Mouse (Mus musculus): ENCODE measurements at regions not wholly inside any gene's neighbourhood (a gene's known extent, or its start where the extent isn't known, plus 50 kb on each side); places are given as distances from the start of the nearest gene placed in this dataset.

DNA sequence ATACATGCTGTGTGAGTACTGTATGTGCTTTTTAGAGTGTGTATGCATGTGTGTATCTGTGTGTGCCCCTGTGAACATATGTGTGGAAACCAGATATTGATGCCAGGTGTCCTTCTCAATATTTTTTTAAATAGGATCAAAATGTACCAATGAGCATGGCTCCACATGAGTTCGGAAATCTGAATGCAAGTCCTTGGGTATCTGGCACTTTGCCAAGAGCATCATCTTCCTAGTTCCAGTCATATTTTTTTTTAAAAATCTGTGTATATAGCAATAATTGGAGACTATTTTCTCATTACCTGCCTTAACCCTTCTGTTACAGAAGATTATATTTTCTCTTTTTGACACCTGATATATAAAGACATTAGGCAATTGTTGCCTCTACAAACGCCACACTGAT is 255.0 kb upstream of the BC052040 start:
- DNase-seq, result no peak

DNA sequence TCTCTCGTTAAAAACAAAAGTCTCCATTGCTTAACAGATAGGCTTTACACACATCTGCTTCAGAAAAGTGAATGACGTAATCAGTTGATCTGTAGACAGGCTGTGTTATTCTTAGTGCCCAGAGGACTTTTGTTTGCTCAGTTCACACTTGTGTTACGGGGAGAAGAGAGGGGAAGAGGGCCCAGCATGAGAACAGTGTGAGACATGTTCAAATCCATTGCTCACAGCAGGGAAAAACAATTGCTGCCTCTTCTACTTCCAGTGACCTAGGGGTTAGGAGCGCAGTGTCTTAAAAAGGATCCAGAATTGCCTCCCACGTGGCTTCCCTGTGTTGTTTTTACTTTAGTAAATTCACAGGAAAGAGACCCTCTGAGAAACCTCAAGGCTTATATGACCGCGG is 243.3 kb upstream of the BC052040 start:
- DNase-seq, result peak; percentile 57

DNA sequence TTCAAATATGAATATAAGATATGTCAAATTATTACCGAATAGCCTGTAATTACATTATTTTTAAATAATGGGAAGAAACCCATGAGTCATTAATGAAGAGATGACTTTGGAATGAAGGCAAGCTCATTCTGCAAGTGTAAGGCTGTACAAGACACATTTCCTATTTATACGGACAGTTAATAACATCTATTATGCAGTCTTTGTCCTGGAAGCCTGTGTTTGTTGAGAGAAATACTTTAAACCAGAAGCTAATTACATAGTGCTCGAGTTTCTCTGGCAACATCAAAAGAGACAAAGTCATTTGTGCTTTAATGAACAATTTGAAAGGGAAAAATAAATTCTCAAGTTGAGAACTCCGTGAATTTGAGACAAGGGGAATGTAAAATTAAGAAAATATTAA is 242.5 kb upstream of the BC052040 start:
- DNase-seq, result no peak

DNA sequence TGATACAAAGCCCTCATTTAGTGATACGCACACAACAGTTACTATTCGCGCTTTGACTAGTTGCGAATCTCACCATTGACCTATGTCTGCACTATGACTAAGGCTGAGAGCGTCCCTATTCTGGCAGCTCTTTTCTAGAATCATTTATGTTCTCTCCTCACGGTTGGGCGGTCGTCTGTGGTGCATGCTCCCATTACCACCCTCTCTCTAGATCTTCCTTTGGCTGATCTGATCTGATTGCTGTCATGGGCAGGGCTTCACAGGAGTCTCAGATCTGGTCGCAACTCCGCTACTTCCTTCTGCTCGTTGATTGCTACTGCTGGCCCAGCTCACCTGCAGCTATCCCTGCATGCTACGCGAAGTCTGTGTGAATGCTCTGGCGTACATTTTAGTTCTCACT is 239.2 kb upstream of the BC052040 start:
- no peak for DNase-seq

DNA sequence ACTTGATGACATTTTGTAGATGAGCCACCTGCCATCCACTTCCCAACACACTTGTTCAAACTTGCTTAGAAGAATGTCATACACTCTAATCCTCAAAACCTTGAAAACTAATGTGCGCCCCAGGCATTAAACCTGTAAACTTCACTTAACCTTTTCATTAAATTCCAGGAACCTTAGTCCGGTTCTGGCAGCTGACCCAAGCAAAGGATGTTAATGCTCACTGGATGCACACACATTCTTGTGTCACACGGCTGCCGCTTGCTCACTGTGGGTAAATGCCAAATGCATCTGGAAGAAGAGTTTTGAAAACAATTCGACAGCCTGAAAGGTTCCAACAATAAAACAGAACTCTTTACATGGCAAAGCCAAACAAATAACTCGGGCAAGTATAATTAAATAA is 235.0 kb upstream of the BC052040 start:
- no peak for DNase-seq

DNA sequence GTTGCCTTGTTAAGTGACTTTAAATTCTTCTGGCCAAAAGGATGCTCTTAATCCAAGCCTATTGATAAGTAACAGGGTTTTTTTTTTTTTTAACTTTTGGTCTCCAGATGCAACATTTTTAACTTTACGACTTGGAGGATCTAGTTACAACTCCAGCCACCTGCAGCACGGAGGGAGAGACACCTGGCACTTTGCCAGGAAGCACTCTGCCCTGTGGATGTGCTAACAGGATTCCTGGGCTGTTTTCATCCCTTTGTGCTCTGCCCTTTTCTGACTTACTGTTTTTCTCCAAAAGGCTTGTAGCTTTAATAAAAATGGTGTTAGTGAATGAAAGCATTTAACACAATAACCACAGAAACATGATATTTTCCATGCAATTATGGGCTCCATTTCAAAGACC is 233.3 kb upstream of the BC052040 start:
- DNase-seq, result peak; percentile 63

DNA sequence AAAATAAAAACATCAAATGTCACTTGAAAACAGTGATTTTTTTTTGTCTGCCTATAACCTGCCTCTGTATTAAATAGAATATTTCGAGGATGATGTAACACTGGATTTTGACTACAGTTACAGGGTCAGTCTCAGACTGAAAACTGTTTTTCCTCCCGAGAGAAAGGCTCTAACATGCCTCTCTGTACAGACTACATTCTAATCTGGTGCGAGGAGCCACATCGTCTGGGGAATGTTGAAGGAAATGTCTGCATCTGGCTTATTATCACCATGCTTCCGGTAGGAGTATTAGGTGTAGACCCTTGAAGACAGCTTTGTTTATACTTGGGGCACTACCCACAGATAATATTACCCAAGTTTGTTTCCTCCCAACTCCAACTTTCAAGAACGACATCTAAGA is 210.4 kb upstream of the BC052040 start:
- no peak for DNase-seq

DNA sequence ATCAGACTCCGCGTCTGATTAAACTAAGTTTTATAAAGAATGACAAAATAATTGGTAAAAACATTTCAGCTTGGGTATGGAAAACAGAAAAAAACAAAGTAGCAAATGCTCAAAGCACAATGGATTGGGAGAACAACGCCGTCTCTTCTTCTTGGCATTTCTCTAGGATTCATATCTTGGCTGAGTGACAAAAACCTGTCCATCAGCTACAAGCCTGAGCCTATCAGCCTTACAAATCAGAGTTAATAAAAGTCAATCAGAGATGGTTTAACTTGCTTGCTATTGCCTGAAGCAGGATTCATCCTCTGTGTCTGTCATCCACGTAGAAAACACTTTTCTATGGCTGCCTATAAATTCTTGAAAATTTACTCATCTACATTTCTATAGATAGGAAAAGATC is 206.2 kb upstream of the BC052040 start:
- no peak for DNase-seq

DNA sequence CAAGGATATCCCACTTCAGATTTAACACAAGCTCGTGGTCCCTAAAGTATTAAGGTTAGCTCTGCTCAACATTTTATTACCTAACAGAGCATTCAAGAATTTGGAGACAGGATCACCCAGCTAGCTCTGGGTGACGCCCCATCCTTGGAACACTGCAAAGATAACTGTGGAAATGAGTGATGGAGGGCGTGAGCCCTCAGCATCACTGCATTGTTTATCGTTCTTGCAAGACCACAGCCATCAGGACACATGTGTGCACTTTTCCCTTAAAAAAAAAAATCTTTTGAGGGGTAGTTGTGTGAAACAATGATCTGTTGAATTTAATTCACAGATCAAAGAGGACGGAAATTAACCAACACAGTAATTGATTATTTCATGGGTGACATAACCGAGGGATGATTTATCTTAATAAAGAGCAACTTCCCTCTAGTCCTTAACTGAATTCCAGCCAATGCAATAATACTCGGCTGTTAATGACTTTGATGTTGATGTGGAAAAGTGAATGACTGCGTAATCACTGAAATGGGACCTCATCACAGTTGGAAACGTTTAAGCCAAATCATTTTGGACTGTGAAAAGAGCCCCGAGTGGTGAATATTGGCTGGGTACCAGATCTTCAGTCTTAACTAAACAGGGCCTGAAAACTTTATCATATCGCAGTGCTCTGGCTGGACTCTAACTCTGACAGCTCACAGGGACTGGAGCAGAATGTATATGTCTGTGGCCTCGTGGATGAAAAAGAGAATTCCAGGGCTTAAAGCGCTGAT is 196.9 kb upstream of the BC052040 start:
- peak; percentile 50 for DNase-seq

DNA sequence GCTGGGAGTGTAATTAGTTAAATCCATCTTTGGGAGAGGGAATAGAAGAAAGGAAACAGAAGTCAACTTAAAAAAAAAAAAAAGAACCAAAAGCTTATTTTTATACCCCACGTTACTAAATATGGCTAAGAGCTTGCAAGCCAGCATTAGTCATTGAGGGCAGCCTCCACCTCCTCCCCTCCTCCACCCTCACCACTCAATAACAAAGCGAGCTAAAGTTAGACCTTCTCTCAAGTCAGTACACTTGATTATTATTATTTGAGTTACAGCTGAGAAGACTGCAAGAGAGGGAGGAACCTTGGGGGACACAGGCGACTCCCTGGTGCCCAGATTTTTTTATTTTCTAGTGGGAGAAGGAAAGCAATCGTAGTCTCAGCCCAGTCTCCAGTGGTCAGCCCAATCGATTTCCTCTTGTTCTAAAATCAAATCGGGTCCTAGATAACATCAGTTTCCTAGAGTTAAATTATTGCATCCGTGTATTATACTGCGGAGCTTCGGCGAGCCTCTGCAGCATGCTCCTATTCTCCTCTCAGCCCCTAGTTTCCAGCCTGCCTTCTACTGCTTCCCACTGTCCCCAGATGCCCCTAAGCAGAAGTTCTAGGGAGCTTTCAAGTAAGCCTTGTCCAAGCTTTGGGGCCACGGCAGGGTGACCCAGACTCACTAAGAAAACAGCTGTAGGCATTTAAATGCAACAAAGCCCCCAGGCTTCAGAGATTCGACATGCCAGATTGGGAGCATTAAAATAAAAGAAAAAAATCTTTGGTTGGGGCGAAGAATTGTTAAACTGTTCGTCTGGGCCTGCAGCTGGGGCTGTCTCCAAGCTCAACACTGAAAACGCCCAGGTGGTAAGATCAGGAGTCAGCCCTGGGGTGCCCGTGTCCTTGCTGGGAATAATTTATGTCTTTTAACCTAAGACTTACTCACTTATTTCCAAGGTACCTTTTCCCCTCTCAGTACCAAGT is 196.0 kb upstream of the BC052040 start:
- peak; percentile 61 for DNase-seq

DNA sequence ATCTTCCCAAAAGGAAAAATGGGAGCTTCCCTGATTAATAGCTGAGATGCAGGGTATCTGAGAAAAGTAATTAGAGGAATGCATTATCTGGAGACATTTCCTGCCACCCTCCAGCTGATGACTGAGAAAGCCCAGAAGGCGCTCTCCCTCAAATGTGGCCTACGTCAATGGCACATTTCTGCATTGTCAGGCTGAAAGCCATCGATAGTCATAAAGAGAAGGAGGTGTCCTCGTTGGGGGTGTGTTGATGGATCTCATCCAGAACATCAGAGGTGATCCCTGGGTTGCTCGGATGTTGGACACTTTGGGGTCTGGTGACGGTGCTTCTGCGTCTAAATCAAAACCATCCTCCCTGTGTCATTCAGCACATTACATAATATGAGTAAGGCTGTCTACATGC is 189.9 kb upstream of the BC052040 start:
- DNase-seq, result peak; percentile 37

DNA sequence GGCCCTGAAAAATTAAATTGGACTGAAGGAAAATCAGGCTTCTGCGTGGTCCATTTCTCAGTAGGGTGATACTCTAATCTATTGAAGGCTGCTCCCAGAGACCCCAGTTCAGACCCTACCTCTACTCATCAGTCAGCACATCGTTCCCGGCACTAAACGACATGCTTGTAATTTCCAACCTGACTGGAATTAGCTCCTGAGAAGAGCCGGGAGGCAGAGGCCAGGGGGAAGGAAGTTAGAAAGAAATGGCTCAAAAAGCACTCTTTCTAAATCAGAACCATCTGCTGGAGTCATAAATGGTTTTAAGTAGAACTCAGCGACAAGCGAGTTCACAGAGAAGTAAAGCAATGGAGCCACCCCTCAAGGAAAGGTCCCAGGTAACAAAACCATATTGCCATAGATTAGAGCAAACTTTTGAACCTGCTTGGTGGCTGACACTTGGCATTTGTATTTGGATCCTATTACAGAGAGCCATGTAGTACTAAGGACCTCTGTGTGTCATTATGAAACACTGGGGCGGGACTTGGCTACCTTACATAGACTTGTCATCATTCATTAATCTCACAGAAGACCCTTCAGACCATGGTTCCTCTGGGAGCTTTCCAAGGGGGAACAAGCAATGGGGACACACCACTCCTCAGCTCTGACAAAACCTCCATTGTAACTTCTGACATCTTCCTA is 189.3 kb upstream of the BC052040 start:
- peak; percentile 79 for DNase-seq

DNA sequence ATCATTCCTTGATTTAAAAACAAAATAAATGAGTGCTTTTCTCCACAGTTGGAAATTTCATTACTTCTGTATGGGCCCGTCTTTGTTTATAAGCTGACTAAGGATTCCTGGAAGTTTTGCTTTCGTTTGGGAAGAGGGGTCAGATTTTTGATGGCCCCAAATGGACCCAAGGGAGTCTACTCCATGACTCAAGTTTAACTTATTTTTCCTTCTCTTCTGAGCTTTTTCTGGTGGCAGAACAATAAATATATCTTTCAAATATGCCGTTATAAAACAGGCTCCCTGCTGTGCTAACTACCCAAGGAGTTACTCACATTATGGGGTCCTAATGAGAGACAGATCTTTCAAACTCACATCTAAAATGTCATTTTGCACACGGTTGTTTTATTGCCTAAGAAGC is 187.4 kb upstream of the BC052040 start:
- DNase-seq, result peak; percentile 71

DNA sequence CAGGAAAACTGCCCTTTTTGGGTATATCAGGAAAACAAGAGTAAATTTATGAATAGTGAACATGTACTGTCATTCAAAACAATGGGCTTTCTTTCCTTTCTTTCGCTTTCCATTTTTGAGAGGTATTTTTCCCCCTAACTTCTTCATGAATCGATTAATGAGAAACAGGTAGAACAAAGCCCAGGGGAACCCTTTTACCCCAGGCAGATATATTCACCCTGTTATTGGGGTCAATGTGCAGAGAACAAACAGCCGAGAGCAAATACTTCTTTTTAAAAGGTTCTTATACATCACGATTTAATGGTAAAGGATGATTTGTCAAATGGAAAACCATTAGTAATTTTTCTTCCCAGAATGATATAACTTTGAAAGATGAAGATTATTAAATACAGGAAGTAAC is 183.0 kb upstream of the BC052040 start:
- DNase-seq, result no peak

DNA sequence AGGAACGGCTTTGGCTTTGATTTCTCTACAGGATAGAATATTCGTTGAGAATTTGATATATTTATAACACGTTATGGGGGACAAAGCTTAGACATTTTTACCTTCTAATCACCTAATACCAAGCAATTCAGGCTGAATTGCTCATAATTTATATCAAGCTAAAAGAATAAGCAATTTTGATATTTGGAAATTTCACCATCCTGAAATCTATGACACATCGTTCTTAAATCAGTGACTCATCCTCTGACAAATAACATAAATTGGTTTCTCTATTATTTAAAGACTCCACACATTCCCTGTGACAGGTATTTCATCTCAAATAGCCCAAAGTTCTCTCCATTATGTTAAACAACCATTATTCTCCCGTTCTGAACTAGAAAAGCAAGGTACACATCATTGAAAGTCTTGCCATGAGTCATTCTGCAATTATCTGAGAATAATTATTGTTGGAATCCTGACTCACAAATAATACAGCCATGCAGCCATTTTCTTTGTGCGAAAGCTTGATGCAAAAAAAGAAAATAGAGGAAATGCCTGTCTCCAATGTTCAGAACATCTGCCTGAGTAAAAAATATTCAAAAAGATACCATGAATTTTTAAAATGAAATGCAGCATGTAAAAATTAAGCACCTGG is 182.3 kb upstream of the BC052040 start:
- no peak for DNase-seq

DNA sequence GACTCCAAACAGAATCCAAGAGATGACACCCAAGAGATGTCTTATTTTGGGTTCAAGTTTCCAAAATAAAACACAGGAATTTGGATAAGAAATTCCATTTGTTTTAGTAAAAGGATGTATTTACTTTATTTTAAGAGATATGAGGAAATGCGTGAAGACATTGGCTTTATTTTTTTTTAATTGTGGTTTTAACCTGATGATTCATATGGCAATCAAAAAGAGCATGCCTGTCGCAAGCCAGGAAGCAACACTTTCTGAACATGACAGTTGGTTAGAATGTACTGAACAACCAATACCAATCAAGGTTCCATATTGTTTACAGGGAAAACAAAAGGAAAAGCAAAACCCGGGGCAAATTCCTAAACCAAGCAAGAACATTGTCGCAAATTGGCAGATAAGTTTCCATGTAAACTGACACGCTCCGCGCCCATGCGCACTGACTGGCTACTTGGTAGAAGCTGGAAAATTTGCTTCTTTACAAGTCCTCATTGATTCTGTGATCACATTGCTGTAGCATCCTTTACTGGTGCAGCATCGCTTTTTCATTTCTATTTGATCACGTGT is 181.4 kb upstream of the BC052040 start:
- DNase-seq, result no peak

DNA sequence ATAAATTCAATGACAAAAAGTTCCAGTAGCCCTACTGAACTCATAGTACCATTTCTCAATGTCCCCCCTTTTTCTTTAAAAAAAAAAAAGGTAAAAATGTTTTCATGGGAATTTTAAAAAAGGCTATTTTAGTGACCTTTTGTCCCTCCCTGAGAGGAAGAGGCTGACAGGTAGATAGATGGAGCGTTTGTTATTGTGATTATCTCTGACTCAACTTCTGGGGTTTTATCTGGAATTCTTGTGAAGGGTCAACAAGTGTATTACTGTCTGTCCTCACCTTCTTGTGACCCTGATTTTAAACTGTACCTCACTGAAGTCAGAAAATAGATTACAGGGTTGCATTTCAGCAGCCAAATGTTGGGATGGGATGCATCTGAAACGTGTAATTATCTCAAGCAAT is 179.3 kb upstream of the BC052040 start:
- DNase-seq, result no peak

DNA sequence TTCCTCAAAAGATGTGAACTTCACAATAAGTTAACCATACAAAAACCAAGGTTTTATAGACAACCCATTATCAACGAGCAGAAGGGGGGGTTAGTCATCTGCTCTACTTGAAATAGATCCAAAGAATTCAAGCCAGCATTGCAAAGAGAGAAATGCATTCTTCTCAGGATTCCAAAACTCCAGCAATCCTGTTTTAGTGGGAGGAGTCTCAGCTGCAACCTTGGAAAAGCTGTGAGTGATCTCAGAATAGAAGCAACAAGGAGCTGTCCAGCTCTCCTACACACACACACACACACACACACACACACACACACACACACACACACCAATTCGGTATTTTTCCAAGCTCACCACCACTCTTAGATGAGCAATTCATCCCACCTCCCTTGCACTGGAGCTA is 149.0 kb upstream of the BC052040 start:
- DNase-seq, result no peak

DNA sequence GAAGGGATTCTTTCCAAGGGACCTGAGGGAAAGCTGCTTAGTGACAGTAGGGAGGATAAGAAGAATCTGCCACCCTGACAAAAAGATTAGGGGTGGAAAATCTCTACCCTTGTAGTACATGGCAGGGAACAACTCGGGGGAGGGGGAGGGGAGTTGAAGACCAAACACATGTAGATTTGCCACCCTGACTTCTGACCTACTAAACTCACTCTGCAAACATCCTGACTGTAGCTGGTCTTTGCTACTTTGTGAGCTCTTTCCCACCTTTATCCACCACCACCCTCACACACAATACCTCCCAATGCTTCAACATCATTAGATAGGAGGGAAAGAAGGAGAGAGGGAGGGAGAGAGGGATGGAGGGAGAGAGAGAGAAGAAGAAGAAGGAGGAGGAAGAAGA is 140.4 kb upstream of the BC052040 start:
- no peak for DNase-seq

DNA sequence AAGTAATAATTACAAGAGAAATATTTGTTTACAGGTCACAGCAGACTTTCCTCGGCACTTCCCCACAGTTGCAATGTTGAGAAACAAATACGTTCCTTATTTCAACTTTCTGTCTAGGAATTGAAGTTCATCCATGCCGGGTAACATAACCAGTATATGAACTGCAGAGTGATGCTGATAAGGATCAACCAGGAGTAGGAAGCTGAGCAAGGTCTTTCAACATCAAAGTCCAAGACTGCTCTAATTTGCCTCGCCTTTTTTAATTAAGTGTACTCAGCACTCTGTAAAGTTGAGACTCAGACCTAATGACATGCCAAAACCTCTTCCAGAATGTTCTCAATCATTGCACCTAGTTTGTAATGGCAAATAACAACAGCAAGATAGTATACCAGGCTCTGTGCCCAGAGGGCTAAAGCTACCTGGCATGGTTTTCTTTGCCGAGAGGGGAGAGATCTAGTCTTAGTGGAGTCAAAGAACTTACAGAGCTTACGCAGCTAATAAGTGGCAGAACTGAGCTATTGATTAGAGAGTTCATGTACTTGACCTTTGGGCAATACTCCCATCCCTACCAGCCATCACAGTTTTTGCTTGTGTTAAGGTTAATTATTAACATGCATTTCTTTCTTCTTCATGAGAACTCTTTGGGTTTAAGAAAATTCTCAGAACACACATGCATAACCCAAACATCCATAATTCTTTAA is 131.6 kb upstream of the BC052040 start:
- no peak for DNase-seq

DNA sequence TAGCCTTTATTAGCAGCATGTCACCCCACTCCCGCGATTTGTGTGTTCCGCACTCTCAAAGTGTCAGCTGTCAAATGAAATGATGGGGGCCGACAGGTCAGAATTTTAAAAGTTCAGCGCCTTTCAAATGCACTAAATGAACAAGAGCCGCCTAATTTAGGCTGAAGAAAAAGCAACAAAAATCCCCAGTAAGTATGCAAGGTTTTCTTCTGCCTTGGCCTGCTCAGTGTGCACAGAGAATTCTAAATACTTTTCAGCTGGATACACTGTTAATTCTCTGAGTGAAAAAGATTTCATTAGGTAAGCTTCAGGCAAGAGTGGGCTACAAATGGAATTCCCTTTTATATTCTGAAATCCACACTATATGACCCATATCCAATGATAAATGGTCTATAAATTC is 125.9 kb upstream of the BC052040 start:
- no peak for DNase-seq

DNA sequence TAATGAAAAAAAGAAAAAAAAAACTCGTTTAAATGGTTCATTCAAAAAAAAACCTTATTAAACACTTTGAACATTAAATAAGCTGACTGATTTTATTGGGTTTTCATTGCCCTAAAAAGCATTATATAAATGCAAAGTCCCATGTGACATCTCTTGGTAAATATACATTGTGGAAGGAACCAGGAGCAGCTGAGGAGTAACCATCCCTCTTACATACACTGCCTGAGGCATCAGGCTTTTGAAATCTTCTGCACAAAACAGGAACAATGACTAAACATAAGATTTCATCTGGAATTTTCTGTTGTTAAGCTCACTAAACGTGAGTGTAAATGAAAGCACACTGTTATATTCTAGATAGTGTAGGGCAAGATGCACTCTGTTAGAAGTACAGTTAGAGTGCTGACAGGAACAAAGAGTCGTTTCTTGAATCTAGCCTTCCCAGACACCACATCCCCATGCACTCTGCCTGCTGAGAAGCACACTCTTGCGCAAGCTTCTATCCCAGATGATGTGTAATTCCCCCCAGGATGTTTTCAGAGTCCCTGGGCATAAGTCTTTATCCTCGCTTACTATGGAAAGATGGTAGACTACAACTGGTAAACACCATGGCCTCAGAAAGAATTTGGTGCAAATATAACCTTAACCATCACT is 125.0 kb upstream of the BC052040 start:
- no peak for DNase-seq
